In genomic region chr12:24724369-24724768, GRCm38 (mm10) we compare ENCODE assay signal across 8 mouse cellular contexts. TPM values are rescaled to one million over a fixed set of nuclear protein-coding genes. Genes with fewer than 3 reads are reported as not detected.
A peak's percentile ranks its signal among the peaks of the same experiment; 100 is the strongest.
DNase-seq lines count a peak whose midpoint lies in the region; ATAC-seq and TF ChIP-seq lines count a peak whose summit lies in the region.

No protein-coding gene starts in this region.

- DNase-seq in kidney, adult 2 months = no peak
- peak; percentile 73 for DNase-seq in forebrain, embryonic 14.5 days (ENCODE audit: low spot score)
- DNase-seq in liver = peak; percentile 37
- no peak for DNase-seq in right cerebral cortex, postnatal 14 days
- DNase-seq in cerebellum, postnatal 25 days = no peak
- DNase-seq in cerebellum, adult 11-12 months = no peak

- no peaks in the 10 kb centered on the region for H3K27me3 ChIP-seq in kidney, embryonic 15.5 days
- H3K27me3 ChIP-seq in kidney, adult 2 months (replicated peaks; ENCODE audit: control insufficient read depth, insufficient read depth, low read length) = no peaks in the 10 kb centered on the region
- no peaks in the 10 kb centered on the region for H3K27me3 ChIP-seq in forebrain, embryonic 14.5 days (replicated peaks; ENCODE audit: control insufficient read depth, insufficient read depth, low read length)
- no peaks in the 10 kb centered on the region for H3K27me3 ChIP-seq in neural tube, embryonic 15.5 days (replicated peaks)

- peak; percentile 86 for ATAC-seq in kidney, embryonic 15.5 days (replicated peaks; ENCODE audit: low FRiP score)
- peak; percentile 89 for ATAC-seq in forebrain, embryonic 14.5 days
- peak; percentile 85 for ATAC-seq in neural tube, embryonic 15.5 days (ENCODE audit: low FRiP score)

- H3K36me3 ChIP-seq in kidney, embryonic 15.5 days = no peaks in the 10 kb centered on the region
- no peaks in the 10 kb centered on the region for H3K36me3 ChIP-seq in kidney, adult 2 months (ENCODE audit: control insufficient read depth, insufficient read depth, low read length)
- H3K36me3 ChIP-seq in forebrain, embryonic 14.5 days (ENCODE audit: control insufficient read depth, insufficient read depth, low read length) = no peaks in the 10 kb centered on the region
- no peaks in the 10 kb centered on the region for H3K36me3 ChIP-seq in neural tube, embryonic 15.5 days

- TF ChIP-seq CTCF in kidney, adult 2 months (conservative IDR thresholded peaks at IDR 0.05; ENCODE audit: insufficient read depth, insufficient read length, low read depth, low read length) = no peak

- H3K4me3 ChIP-seq in kidney, embryonic 15.5 days (replicated peaks) = no peak overlapping the region
- no peak overlapping the region for H3K4me3 ChIP-seq in kidney, adult 2 months (ENCODE audit: insufficient read depth, low read depth, low read length)
- no peak overlapping the region for H3K4me3 ChIP-seq in forebrain, embryonic 14.5 days (ENCODE audit: low read depth, low read length)
- no peak overlapping the region for H3K4me3 ChIP-seq in neural tube, embryonic 15.5 days (replicated peaks)

- WGBS in kidney, embryonic 15.5 days = 10% methylated on average over 2 of the region's 2 CpGs
- WGBS in kidney, adult 2 months = 37% methylated on average over 2 of the region's 2 CpGs
- 6% methylated on average over 2 of the region's 2 CpGs for WGBS in forebrain, embryonic 14.5 days
- 6% methylated on average over 2 of the region's 2 CpGs for WGBS in neural tube, embryonic 15.5 days

- H3K9me3 ChIP-seq in kidney, embryonic 15.5 days (replicated peaks) = 0 out of 2 replicates have a peak, but pooled peaks cover under 1% of the 10 kb centered on the region
- 0 out of 2 replicates have a peak, but pooled peaks cover 3% of the 10 kb centered on the region for H3K9me3 ChIP-seq in forebrain, embryonic 14.5 days (replicated peaks; ENCODE audit: control insufficient read depth, low read length)
- H3K9me3 ChIP-seq in neural tube, embryonic 15.5 days (replicated peaks) = peaks cover 8% of the 10 kb centered on the region; the same call in 1 of the 2 replicates

- no peak overlapping the region for H3K9ac ChIP-seq in kidney, embryonic 15.5 days
- no peak overlapping the region for H3K9ac ChIP-seq in forebrain, embryonic 14.5 days (ENCODE audit: low read length)
- no peak overlapping the region for H3K9ac ChIP-seq in neural tube, embryonic 15.5 days (replicated peaks)

- H3K4me2 ChIP-seq in kidney, embryonic 15.5 days = no peak overlapping the region
- H3K4me2 ChIP-seq in forebrain, embryonic 14.5 days (ENCODE audit: low read length) = 0 out of 2 replicates have a peak overlapping the region, but pooled peaks have one; percentile 14
- 0 out of 2 replicates have a peak overlapping the region, but pooled peaks have one; percentile 2 for H3K4me2 ChIP-seq in neural tube, embryonic 15.5 days

- H3K4me1 ChIP-seq in kidney, embryonic 15.5 days = peaks cover 16% of the 10 kb centered on the region
- no peaks in the 10 kb centered on the region for H3K4me1 ChIP-seq in kidney, adult 2 months (ENCODE audit: control insufficient read depth, insufficient read depth, low read length)
- H3K4me1 ChIP-seq in forebrain, embryonic 14.5 days (ENCODE audit: control insufficient read depth, insufficient read depth, low read length) = 0 out of 2 replicates have a peak, but pooled peaks cover 2% of the 10 kb centered on the region
- H3K4me1 ChIP-seq in neural tube, embryonic 15.5 days = peaks cover 8% of the 10 kb centered on the region

- TF ChIP-seq POLR2A in kidney, adult 2 months (IDR thresholded peaks at IDR 0.05; ENCODE audit: low read depth, low read length) = no peak

- H3K27ac ChIP-seq in kidney, embryonic 15.5 days = peak overlapping the region; percentile 76
- no peak overlapping the region for H3K27ac ChIP-seq in kidney, adult 2 months (ENCODE audit: insufficient read depth, low read depth, low read length)
- peak overlapping the region; percentile 2; the same call in 1 of the 2 replicates for H3K27ac ChIP-seq in forebrain, embryonic 14.5 days (ENCODE audit: low read depth, low read length)
- peak overlapping the region; percentile 66; the same call in 1 of the 2 replicates for H3K27ac ChIP-seq in neural tube, embryonic 15.5 days (replicated peaks)

RNA-seq across cellular contexts. Expression of gene Rrm2, which starts 16.3 kb away (rescaled TPM):
- polyA plus RNA-seq in kidney, embryonic 15.5 days (2015; fragmentation: Nextera tagmentation; extraction: Ambion mirVana) = 246 and 248 TPM in 2 replicates
- 1.3 and 1.6 TPM in 2 replicates for polyA plus RNA-seq in kidney, adult 2 months (2012; rRNA removed)
- polyA plus RNA-seq in forebrain, embryonic 14.5 days (2014; fragmentation: Nextera tagmentation; extraction: Ambion mirVana) = 136 and 139 TPM in 2 replicates
- 42.1 and 74.2 TPM in 2 replicates for polyA plus RNA-seq in neural tube, embryonic 15.5 days (2015; fragmentation: Nextera tagmentation; extraction: Ambion mirVana)

RNA-seq across cellular contexts. Expression of gene Cys1, which starts 42.8 kb away (rescaled TPM):
- polyA plus RNA-seq in kidney, embryonic 15.5 days (2015; fragmentation: Nextera tagmentation; extraction: Ambion mirVana) = 10.8 and 11.9 TPM in 2 replicates
- polyA plus RNA-seq in kidney, adult 2 months (2012; rRNA removed) = 71.1 and 93.2 TPM in 2 replicates
- 1.2 and 1.7 TPM in 2 replicates for polyA plus RNA-seq in forebrain, embryonic 14.5 days (2014; fragmentation: Nextera tagmentation; extraction: Ambion mirVana)
- polyA plus RNA-seq in neural tube, embryonic 15.5 days (2015; fragmentation: Nextera tagmentation; extraction: Ambion mirVana) = 1.4 and 2.1 TPM in 2 replicates

Comparison
In these comparisons a context has a peak if more than half of its experiments do, and no peak if none do; other contexts are left out.
1. RNA of gene Rrm2, which starts 16.3 kb away (polyA plus RNA-seq): 246 to 248 TPM in kidney, embryonic 15.5 days, 136 to 139 TPM in forebrain, embryonic 14.5 days and 42.1 to 74.2 TPM in neural tube, embryonic 15.5 days; 1.3 to 1.6 TPM in kidney, adult 2 months; every median in the first group is over 10 times any median in the second.
2. DNase-seq: peak in forebrain, embryonic 14.5 days (single experiment) and liver (single experiment); none in kidney, adult 2 months (single experiment), right cerebral cortex, postnatal 14 days (single experiment), cerebellum, postnatal 25 days (0 of 2) and cerebellum, adult 11-12 months (single experiment).
3. Peak in every context shown above with its lines, with median percentiles within 50 percentile points of each other: ATAC-seq.